Mouse (Mus musculus): ENCODE measurements around the gene H1f0. TPM values are rescaled to one million over a fixed set of nuclear protein-coding genes. Genes with fewer than 3 reads are reported as not detected.
A peak's percentile ranks its signal among the peaks of the same experiment; 100 is the strongest.
"Not testable (repeated sequence)": the region's sequence is repeated elsewhere in the genome, so short reads cannot be mapped to it uniquely, and the experiment has no call there.

Gene H1f0
- polyA plus RNA-seq, 1 experiment = 123 TPM

DNA sequence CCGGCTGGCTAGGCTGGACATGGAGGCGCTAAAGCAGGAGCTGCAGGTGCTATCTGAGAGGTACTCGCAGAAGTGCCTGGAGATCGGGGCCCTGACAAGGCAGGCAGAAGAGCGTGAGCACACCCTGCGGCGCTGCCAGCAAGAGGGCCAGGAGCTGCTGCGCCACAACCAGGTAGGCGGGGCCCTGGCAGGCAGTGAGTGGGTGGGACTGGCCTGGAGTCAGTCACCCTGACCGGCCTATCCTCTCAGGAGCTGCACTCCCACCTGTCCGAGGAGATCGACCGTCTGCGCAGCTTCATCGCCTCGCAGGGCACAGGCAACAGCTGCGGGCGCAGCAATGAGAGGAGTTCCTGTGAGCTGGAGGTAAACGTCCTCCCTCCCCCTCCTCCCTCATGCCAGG lies 26.2 kb upstream of the H1f0 start:
- no peak overlapping the region for H3K27ac ChIP-seq (ENCODE audit: insufficient read depth, low read depth, low read length)
- DNase-seq = peak; percentile 84
- H3K4me3 ChIP-seq (ENCODE audit: insufficient read depth, low read depth, low read length) = no peak overlapping the region
- H3K36me3 ChIP-seq (ENCODE audit: control insufficient read depth, insufficient read depth, low read length) = no peaks in the 10 kb centered on the region
- no peaks in the 10 kb centered on the region for H3K27me3 ChIP-seq (replicated peaks; ENCODE audit: control insufficient read depth, insufficient read depth, low read length)
- peaks cover 3% of the 10 kb centered on the region; the same call in 1 of the 2 replicates for H3K4me1 ChIP-seq (ENCODE audit: control insufficient read depth, insufficient read depth, low read length)
- 48% methylated on average over 19 of the region's 19 CpGs for WGBS
- TF ChIP-seq CTCF (conservative IDR thresholded peaks at IDR 0.05; ENCODE audit: insufficient read depth, insufficient read length, low read depth, low read length) = no peak
- TF ChIP-seq POLR2A (IDR thresholded peaks at IDR 0.05; ENCODE audit: low read depth, low read length) = no peak

DNA sequence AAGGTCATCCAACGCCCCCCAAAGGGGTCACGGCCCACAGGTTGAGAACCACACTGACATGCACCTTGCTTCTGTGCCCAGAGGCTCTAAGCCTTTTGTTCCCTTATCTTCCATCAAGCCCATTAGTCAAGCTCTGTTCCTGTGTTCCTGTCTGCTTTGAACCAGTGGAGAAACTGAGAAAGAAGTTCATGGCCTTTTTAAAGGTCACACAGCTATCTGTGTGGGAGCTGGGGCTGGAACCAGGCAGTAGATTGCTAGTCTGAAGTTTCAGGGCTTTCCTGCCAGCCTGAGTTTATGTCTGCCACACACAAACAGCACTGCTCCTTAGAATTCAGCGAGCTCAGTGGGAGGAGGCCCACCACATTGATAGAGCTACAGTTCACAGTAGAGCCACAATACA lies 25.2 kb upstream of the H1f0 start:
- H3K27ac ChIP-seq (ENCODE audit: insufficient read depth, low read depth, low read length) = no peak overlapping the region
- 85% methylated on average over 3 of the region's 3 CpGs for WGBS
- DNase-seq = no peak
- peaks cover 3% of the 10 kb centered on the region; the same call in 1 of the 2 replicates for H3K4me1 ChIP-seq (ENCODE audit: control insufficient read depth, insufficient read depth, low read length)
- no peaks in the 10 kb centered on the region for H3K27me3 ChIP-seq (replicated peaks; ENCODE audit: control insufficient read depth, insufficient read depth, low read length)
- no peaks in the 10 kb centered on the region for H3K36me3 ChIP-seq (ENCODE audit: control insufficient read depth, insufficient read depth, low read length)
- TF ChIP-seq POLR2A (IDR thresholded peaks at IDR 0.05; ENCODE audit: low read depth, low read length) = no peak
- no peak for TF ChIP-seq CTCF (conservative IDR thresholded peaks at IDR 0.05; ENCODE audit: insufficient read depth, insufficient read length, low read depth, low read length)
- H3K4me3 ChIP-seq (ENCODE audit: insufficient read depth, low read depth, low read length) = no peak overlapping the region

DNA sequence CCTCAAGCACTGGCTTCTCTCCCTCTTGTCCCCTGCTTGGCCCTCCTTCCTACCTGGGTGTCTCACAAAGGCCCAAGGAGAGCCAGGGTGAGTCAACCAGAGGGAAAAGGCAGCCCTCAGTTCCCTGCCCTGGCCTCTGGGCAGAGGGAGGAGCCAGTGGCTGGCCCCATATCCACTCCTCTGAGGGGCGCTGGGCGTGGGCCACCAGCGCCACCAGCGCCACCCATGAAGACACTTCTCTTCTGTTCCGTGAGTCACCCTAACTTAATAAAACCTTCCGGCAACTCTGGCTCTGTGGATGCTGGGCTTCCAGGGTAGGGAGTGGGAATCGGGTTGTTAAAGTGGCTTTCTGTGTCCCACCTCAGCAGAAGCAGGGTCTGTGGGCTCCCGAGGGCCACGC lies 22.7 kb upstream of the H1f0 start:
- no peak for TF ChIP-seq CTCF (conservative IDR thresholded peaks at IDR 0.05; ENCODE audit: insufficient read depth, insufficient read length, low read depth, low read length)
- no peak for TF ChIP-seq POLR2A (IDR thresholded peaks at IDR 0.05; ENCODE audit: low read depth, low read length)
- Histone ChIP-seq H3K4me3 (ENCODE audit: insufficient read depth, low read depth, low read length) (no peak overlapping the region), H3K4me1 (ENCODE audit: control insufficient read depth, insufficient read depth, low read length) (no peaks in the 10 kb centered on the region), H3K27ac (ENCODE audit: insufficient read depth, low read depth, low read length) (no peak overlapping the region), H3K27me3 (replicated peaks; ENCODE audit: control insufficient read depth, insufficient read depth, low read length) (no peaks in the 10 kb centered on the region), H3K36me3 (ENCODE audit: control insufficient read depth, insufficient read depth, low read length) (no peaks in the 10 kb centered on the region)
- no peak for DNase-seq
- 92% methylated on average over 9 of the region's 9 CpGs for WGBS

GRCm38 (mm10) chr15:79006638-79007037 lies 21.6 kb upstream of the H1f0 start:
- no peaks in the 10 kb centered on the region for H3K36me3 ChIP-seq (ENCODE audit: control insufficient read depth, insufficient read depth, low read length)

GRCm38 (mm10) chr15:79007059-79007458 lies 21.2 kb upstream of the H1f0 start:
- Histone ChIP-seq H3K27ac (ENCODE audit: insufficient read depth, low read depth, low read length) (no peak overlapping the region), H3K27me3 (replicated peaks; ENCODE audit: control insufficient read depth, insufficient read depth, low read length) (no peaks in the 10 kb centered on the region), H3K4me3 (ENCODE audit: insufficient read depth, low read depth, low read length) (no peak overlapping the region), H3K4me1 (ENCODE audit: control insufficient read depth, insufficient read depth, low read length) (no peaks in the 10 kb centered on the region), H3K36me3 (ENCODE audit: control insufficient read depth, insufficient read depth, low read length) (no peaks in the 10 kb centered on the region)
- DNase-seq = no peak
- TF ChIP-seq POLR2A (IDR thresholded peaks at IDR 0.05; ENCODE audit: low read depth, low read length) (no peak), CTCF (conservative IDR thresholded peaks at IDR 0.05; ENCODE audit: insufficient read depth, insufficient read length, low read depth, low read length) (no peak)
- 91% methylated on average over 5 of the region's 5 CpGs for WGBS

More at GRCm38 (mm10) chr15:79006638-79007037, 21.6 kb upstream of the H1f0 start:
- no peak for TF ChIP-seq CTCF (conservative IDR thresholded peaks at IDR 0.05; ENCODE audit: insufficient read depth, insufficient read length, low read depth, low read length)
- TF ChIP-seq POLR2A (IDR thresholded peaks at IDR 0.05; ENCODE audit: low read depth, low read length) = no peak
- H3K27ac ChIP-seq (ENCODE audit: insufficient read depth, low read depth, low read length) = no peak overlapping the region
- no peak overlapping the region for H3K4me3 ChIP-seq (ENCODE audit: insufficient read depth, low read depth, low read length)
- peak; percentile 25 for DNase-seq
- WGBS = 72% methylated on average over 3 of the region's 3 CpGs
- no peaks in the 10 kb centered on the region for H3K4me1 ChIP-seq (ENCODE audit: control insufficient read depth, insufficient read depth, low read length)
- no peaks in the 10 kb centered on the region for H3K27me3 ChIP-seq (replicated peaks; ENCODE audit: control insufficient read depth, insufficient read depth, low read length)

DNA sequence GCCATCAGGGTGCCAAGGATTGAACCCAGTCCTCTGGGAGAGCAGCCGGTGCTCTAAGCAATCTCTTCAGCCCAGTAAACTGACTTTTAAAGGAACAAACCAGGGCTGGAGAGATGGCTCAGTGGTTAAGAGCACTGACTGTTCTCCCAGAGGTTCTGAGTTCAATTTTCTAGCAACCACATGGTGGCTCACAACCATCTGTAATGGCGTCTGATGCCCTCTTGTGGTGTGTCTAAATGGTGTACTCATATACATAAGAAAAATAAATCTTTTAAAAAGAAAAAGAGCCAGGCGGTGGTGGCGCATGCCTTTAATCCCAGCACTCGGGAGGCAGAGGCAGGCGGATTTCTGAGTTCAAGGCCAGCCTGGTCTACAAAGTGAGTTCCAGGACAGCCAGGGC lies 20.4 kb upstream of the H1f0 start:
- not testable (repeated sequence) for DNase-seq; H3K27ac ChIP-seq (ENCODE audit: insufficient read depth, low read depth, low read length); H3K4me3 ChIP-seq (ENCODE audit: insufficient read depth, low read depth, low read length); H3K27me3 ChIP-seq (replicated peaks; ENCODE audit: control insufficient read depth, insufficient read depth, low read length); H3K4me1 ChIP-seq (ENCODE audit: control insufficient read depth, insufficient read depth, low read length); H3K36me3 ChIP-seq (ENCODE audit: control insufficient read depth, insufficient read depth, low read length)
- 0 out of 2 replicates have a peak, but pooled peaks have one; percentile 7 for TF ChIP-seq CTCF (conservative IDR thresholded peaks at IDR 0.05; ENCODE audit: insufficient read depth, insufficient read length, low read depth, low read length)
- 90% methylated on average over 6 of the region's 6 CpGs for WGBS

- H3K36me3 ChIP-seq (ENCODE audit: control insufficient read depth, insufficient read depth, low read length) = no peaks in the 10 kb centered on the region
- no peak overlapping the region for H3K27ac ChIP-seq (ENCODE audit: insufficient read depth, low read depth, low read length)
- DNase-seq = no peak
- no peaks in the 10 kb centered on the region for H3K4me1 ChIP-seq (ENCODE audit: control insufficient read depth, insufficient read depth, low read length)
- no peaks in the 10 kb centered on the region for H3K27me3 ChIP-seq (replicated peaks; ENCODE audit: control insufficient read depth, insufficient read depth, low read length)
- H3K4me3 ChIP-seq (ENCODE audit: insufficient read depth, low read depth, low read length) = no peak overlapping the region
- WGBS = 77% methylated on average over 5 of the region's 5 CpGs
- TF ChIP-seq POLR2A (IDR thresholded peaks at IDR 0.05; ENCODE audit: low read depth, low read length) (no peak), CTCF (conservative IDR thresholded peaks at IDR 0.05; ENCODE audit: insufficient read depth, insufficient read length, low read depth, low read length) (no peak)
Observed at GRCm38 (mm10) chr15:79009734-79010133, 18.5 kb upstream of the H1f0 start.

- Histone ChIP-seq H3K27ac (ENCODE audit: insufficient read depth, low read depth, low read length) (no peak overlapping the region), H3K36me3 (ENCODE audit: control insufficient read depth, insufficient read depth, low read length) (no peaks in the 10 kb centered on the region), H3K4me1 (ENCODE audit: control insufficient read depth, insufficient read depth, low read length) (no peaks in the 10 kb centered on the region), H3K27me3 (replicated peaks; ENCODE audit: control insufficient read depth, insufficient read depth, low read length) (no peaks in the 10 kb centered on the region), H3K4me3 (ENCODE audit: insufficient read depth, low read depth, low read length) (no peak overlapping the region)
- TF ChIP-seq POLR2A (IDR thresholded peaks at IDR 0.05; ENCODE audit: low read depth, low read length) (no peak), CTCF (conservative IDR thresholded peaks at IDR 0.05; ENCODE audit: insufficient read depth, insufficient read length, low read depth, low read length) (no peak)
- DNase-seq = no peak
- 64% methylated on average over 10 of the region's 10 CpGs for WGBS
Observed at GRCm38 (mm10) chr15:79011550-79011949, 16.7 kb upstream of the H1f0 start.

Data from kidney, adult 2 months (tissue).